Mouse (Mus musculus): Measurements from ENCODE around the gene Ikzf4. TPM values are rescaled to one million over a fixed set of nuclear protein-coding genes. Genes with fewer than 3 reads are reported as not detected.
A peak's percentile ranks its signal among the peaks of the same experiment; 100 is the strongest.
"Not testable (repeated sequence)": the region's sequence is repeated elsewhere in the genome, so short reads cannot be mapped to it uniquely, and the experiment has no call there.

The Ikzf4 gene
- polyA plus RNA-seq, 1 experiment = 1.2 TPM

DNA sequence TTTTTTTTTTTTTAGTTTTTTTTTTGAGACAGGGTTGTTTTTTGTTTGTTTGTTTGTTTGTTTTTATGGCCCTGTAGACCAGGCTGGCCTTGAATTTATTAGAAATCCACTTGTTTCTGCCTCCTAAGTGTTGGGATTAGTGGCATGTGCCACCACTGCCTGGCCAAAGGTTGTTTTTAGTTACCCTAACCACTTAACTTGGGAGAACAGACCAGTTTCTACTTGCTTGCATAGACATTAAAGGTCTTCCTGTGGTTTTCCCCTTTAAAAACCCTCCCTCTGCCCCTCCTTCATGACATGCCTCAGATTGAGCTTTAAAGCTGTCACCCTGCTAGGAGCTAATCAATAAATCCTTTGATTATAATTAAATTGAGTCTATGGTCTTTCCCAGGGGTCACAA, 25.6 kb downstream of the Ikzf4 start:
- Histone ChIP-seq H3K4me3 (ENCODE audit: control insufficient read depth, low read depth, low read length) (no peak overlapping the region), H3K27me3 (ENCODE audit: control insufficient read depth, insufficient read depth, low read length) (no peaks in the 10 kb centered on the region), H3K4me1 (ENCODE audit: control insufficient read depth, insufficient read depth, low read length) (peaks cover under 1% of the 10 kb centered on the region; the same call in 1 of the 2 replicates), H3K36me3 (ENCODE audit: control insufficient read depth, insufficient read depth, low read length) (no peaks in the 10 kb centered on the region), H3K27ac (ENCODE audit: control insufficient read depth, insufficient read depth, low read depth, low read length) (no peak overlapping the region)
- no peak for TF ChIP-seq POLR2A (IDR thresholded peaks at IDR 0.05; ENCODE audit: control insufficient read depth, low read depth, low read length)
- no peak for TF ChIP-seq CTCF (IDR thresholded peaks at IDR 0.05; ENCODE audit: control insufficient read depth, insufficient read depth, insufficient replicate concordance, low read depth, low read length)

DNA sequence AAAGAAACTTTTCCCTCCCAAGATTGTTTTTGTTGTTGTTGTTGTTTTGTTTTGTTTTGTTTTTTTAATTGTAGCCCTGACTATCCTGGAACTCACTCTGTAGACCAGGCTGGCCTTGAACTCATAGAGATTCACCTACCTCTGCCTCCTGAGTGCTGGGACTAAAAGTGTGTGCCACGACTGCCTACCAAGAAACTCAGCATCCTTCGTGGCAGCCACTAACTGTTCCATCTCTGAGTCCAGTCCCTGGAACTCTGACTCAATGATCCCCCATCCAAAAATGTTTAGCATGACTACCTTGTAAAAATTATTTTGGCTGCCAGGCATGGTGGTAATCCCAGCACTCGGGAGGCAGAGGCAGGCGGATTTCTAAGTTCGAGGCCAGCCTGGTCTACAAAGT, 26.6 kb downstream of the Ikzf4 start:
- not testable (repeated sequence) for H3K4me1 ChIP-seq (ENCODE audit: control insufficient read depth, insufficient read depth, low read length); H3K36me3 ChIP-seq (ENCODE audit: control insufficient read depth, insufficient read depth, low read length); H3K27ac ChIP-seq (ENCODE audit: control insufficient read depth, insufficient read depth, low read depth, low read length); H3K27me3 ChIP-seq (ENCODE audit: control insufficient read depth, insufficient read depth, low read length); H3K4me3 ChIP-seq (ENCODE audit: control insufficient read depth, low read depth, low read length)

DNA sequence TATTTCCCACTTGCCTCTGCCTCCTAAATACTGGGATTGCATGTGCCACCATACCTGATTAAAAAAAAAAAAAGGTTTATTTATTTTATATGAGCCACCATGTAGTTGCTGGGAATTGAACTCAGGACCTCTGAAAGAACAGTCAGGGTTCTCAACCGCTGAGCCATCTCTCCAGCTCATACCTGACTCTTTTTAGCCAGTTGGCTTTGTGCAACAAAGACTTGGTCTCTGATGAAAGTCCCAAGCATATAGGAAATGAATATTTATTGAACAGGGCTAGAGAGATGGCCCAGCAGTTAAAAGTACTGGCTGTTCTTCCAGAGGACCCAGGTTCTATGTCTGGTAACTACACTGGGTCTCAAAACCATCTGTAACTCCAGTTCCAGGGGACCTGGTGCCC, 27.2 kb downstream of the Ikzf4 start:
- H3K4me3 ChIP-seq (ENCODE audit: control insufficient read depth, low read depth, low read length) = no peak overlapping the region
- TF ChIP-seq POLR2A (IDR thresholded peaks at IDR 0.05; ENCODE audit: control insufficient read depth, low read depth, low read length) (no peak), CTCF (IDR thresholded peaks at IDR 0.05; ENCODE audit: control insufficient read depth, insufficient read depth, insufficient replicate concordance, low read depth, low read length) (no peak)
- H3K4me1 ChIP-seq (ENCODE audit: control insufficient read depth, insufficient read depth, low read length) = peaks cover 2% of the 10 kb centered on the region; the same call in 1 of the 2 replicates
- H3K36me3 ChIP-seq (ENCODE audit: control insufficient read depth, insufficient read depth, low read length) = no peaks in the 10 kb centered on the region
- H3K27ac ChIP-seq (ENCODE audit: control insufficient read depth, insufficient read depth, low read depth, low read length) = no peak overlapping the region
- H3K27me3 ChIP-seq (ENCODE audit: control insufficient read depth, insufficient read depth, low read length) = no peaks in the 10 kb centered on the region

DNA sequence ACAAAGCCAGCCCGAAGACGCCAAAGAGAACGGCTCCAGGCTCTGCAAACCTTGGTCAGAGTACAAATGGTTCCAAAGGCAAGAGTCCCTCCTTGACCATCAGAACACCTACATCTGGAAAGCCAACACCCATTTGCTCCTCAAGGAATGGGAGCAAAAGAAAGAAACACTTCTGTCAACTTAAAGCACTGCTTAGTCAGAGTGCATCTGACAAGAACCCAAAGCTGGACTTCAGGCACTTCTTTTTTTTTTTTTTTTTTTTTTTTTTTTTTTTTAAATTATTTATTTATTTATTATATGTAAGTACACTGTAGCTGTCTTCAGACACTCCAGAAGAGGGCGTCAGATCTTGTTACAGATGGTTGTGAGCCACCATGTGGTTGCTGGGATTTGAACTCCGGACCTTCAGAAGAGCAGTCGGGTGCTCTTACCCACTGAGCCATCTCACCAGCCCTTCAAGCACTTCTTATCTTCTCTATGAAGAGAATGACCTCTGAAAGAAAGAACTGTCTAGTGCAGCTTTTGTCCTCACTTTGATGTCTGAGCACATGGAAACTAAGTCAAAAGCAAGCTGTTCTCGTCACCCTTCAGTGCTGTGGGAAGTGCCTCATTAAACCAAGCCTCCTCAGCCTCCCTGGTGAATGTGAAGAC, 29.9 kb downstream of the Ikzf4 start:
- H3K27me3 ChIP-seq (ENCODE audit: control insufficient read depth, insufficient read depth, low read length); H3K4me1 ChIP-seq (ENCODE audit: control insufficient read depth, insufficient read depth, low read length); H3K27ac ChIP-seq (ENCODE audit: control insufficient read depth, insufficient read depth, low read depth, low read length); H3K4me3 ChIP-seq (ENCODE audit: control insufficient read depth, low read depth, low read length); H3K36me3 ChIP-seq (ENCODE audit: control insufficient read depth, insufficient read depth, low read length): not testable (repeated sequence)

- H3K36me3 ChIP-seq (ENCODE audit: control insufficient read depth, insufficient read depth, low read length) = no peaks in the 10 kb centered on the region
- TF ChIP-seq POLR2A (IDR thresholded peaks at IDR 0.05; ENCODE audit: control insufficient read depth, low read depth, low read length) (no peak), CTCF (IDR thresholded peaks at IDR 0.05; ENCODE audit: control insufficient read depth, insufficient read depth, insufficient replicate concordance, low read depth, low read length) (no peak)
Observed at GRCm38 (mm10) chr10:128614934-128615333, 30.9 kb downstream of the Ikzf4 start.

DNA sequence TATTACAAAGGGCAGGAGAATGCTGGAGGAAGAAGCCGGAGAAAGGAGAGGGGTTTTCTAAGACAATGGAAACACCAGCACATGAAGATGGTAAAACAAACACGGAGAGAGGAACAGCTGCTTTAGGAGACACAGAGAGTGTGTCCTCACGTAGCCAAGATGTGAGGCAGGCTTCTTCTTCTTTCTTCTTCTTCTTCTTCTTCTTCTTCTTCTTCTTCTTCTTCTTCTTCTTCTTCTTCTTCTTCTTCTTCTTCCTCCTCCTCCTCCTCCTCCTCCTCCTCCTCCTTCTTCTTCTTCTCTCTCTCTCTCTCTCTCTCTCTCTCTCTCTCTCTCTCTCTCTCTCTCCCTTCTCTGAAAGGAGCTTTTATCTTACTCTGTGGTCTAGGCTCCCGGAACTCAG, 32.0 kb downstream of the Ikzf4 start:
- not testable (repeated sequence) for H3K27me3 ChIP-seq (ENCODE audit: control insufficient read depth, insufficient read depth, low read length); H3K36me3 ChIP-seq (ENCODE audit: control insufficient read depth, insufficient read depth, low read length); H3K4me3 ChIP-seq (ENCODE audit: control insufficient read depth, low read depth, low read length); H3K4me1 ChIP-seq (ENCODE audit: control insufficient read depth, insufficient read depth, low read length); H3K27ac ChIP-seq (ENCODE audit: control insufficient read depth, insufficient read depth, low read depth, low read length)

More at GRCm38 (mm10) chr10:128614934-128615333, 30.9 kb downstream of the Ikzf4 start:
- peaks cover 6% of the 10 kb centered on the region for H3K4me1 ChIP-seq (ENCODE audit: control insufficient read depth, insufficient read depth, low read length)
- H3K27ac ChIP-seq (ENCODE audit: control insufficient read depth, insufficient read depth, low read depth, low read length) = no peak overlapping the region
- H3K27me3 ChIP-seq (ENCODE audit: control insufficient read depth, insufficient read depth, low read length) = no peaks in the 10 kb centered on the region
- H3K4me3 ChIP-seq (ENCODE audit: control insufficient read depth, low read depth, low read length) = no peak overlapping the region

- H3K4me3 ChIP-seq (ENCODE audit: control insufficient read depth, low read depth, low read length) = no peak overlapping the region
- no peak overlapping the region for H3K27ac ChIP-seq (ENCODE audit: control insufficient read depth, insufficient read depth, low read depth, low read length)
- no peak for TF ChIP-seq POLR2A (IDR thresholded peaks at IDR 0.05; ENCODE audit: control insufficient read depth, low read depth, low read length)
- no peak for TF ChIP-seq CTCF (IDR thresholded peaks at IDR 0.05; ENCODE audit: control insufficient read depth, insufficient read depth, insufficient replicate concordance, low read depth, low read length)
- peaks cover 6% of the 10 kb centered on the region for H3K4me1 ChIP-seq (ENCODE audit: control insufficient read depth, insufficient read depth, low read length)
- H3K36me3 ChIP-seq (ENCODE audit: control insufficient read depth, insufficient read depth, low read length) = no peaks in the 10 kb centered on the region
- no peaks in the 10 kb centered on the region for H3K27me3 ChIP-seq (ENCODE audit: control insufficient read depth, insufficient read depth, low read length)
Observed at GRCm38 (mm10) chr10:128613154-128613440, 32.7 kb downstream of the Ikzf4 start.

DNA sequence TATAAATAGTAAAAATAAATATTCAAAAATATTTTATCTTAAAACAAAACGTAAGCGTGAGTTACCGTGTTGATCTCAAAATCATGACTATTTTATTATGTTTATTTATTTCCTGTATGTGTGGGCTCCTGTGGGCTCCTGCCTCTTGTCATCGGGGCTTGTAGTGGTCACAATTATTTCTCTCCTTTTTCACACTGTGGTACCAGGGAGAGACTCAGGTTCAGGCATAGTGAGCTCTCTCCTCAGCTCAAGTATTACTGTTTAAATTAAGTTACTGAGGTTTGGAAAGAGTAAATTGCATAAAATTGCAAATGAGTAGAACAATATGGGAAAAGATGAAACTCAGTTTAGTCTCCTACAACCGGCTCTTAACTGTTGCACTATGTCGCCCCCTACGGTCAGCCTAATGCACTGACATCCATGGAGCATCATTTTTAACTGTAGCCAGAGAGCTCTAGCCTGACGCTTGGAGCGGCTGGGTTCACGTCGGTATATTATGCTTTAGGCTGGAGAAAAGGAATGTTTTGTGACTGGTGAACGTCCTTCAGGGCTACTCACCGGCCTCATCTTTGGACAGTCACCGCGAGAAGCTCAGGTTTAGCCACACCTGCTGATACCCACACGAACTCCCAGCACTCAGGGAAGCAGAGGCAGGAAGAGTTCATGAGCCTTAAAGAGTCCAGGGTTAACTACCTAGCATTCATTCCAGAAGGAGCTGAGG, 33.2 kb downstream of the Ikzf4 start:
- Histone ChIP-seq H3K27me3 (ENCODE audit: control insufficient read depth, insufficient read depth, low read length) (no peaks in the 10 kb centered on the region), H3K4me1 (ENCODE audit: control insufficient read depth, insufficient read depth, low read length) (peaks cover 6% of the 10 kb centered on the region), H3K4me3 (ENCODE audit: control insufficient read depth, low read depth, low read length) (no peak overlapping the region), H3K36me3 (ENCODE audit: control insufficient read depth, insufficient read depth, low read length) (no peaks in the 10 kb centered on the region), H3K27ac (ENCODE audit: control insufficient read depth, insufficient read depth, low read depth, low read length) (no peak overlapping the region)
- TF ChIP-seq POLR2A (IDR thresholded peaks at IDR 0.05; ENCODE audit: control insufficient read depth, low read depth, low read length) = no peak
- peak; percentile 69; the same call in 1 of the 2 replicates for TF ChIP-seq CTCF (IDR thresholded peaks at IDR 0.05; ENCODE audit: control insufficient read depth, insufficient read depth, insufficient replicate concordance, low read depth, low read length)

All from testis, adult 2 months (tissue).